Mouse (Mus musculus): ENCODE results near the gene Trpv3.
"Not testable (repeated sequence)": the region's sequence is repeated elsewhere in the genome, so short reads cannot be mapped to it uniquely, and the experiment has no call there.

Gene Trpv3

DNA sequence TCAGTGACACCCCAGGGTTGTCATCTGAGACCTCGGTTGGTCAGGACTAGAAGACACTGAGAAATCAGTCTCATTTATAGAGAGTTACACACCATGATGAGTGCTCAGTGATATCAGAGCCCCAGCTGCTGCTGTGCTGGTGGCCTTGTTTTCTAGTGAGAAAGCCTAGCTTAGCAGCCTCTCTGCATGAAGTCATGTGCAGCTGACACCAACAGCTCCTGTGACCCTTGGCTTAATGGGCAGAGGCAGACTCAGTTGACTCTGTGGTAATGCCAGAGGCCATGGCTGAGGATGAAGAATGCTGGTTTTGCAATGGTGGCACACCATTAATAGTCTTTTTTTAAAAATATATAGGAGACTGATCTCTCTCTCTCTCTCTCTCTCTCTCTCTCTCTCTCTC, 22.4 kb downstream of the Trpv3 start:
- no peak for DNase-seq (ENCODE audit: low read depth)

DNA sequence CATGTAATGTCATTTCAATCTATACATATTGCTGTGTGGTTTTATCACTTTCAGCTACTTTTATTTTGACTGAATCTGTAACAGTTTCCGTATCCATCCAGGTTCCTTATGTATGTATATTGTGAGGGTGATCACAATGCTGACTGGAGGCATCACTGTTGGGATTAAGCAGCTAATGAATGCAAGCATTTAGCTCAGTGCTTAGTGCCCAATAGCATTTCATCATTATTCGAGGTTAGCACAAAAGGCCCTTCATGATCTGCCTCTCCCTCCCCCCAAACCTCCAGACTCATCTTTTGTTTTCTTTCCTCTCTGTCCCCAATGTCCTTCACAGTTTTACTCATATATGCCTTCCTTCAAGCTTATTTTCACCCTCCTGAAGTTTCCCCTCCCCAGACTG, 35.9 kb downstream of the Trpv3 start:
- no peak for DNase-seq (ENCODE audit: low read depth)

DNA sequence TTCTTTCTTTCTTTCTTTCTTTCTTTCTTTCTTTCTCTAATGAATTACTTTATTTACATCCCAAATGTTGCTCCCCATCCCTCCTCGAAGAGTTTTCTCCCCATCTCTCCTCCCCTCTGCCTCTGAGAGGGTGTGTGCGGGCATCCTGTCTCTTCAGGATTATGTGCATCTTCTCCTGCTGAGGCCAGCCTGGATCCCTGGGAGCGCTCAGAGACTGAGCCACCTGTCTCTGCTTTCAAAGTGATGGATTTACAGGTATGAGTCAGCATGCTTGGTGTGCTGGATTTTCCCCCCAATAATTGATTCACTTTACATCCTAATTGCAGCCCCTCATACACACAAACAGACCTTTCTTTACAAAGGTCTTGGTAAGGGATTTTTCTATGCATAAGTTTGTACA, 48.8 kb downstream of the Trpv3 start:
- DNase-seq (ENCODE audit: low read depth) = no peak

DNA sequence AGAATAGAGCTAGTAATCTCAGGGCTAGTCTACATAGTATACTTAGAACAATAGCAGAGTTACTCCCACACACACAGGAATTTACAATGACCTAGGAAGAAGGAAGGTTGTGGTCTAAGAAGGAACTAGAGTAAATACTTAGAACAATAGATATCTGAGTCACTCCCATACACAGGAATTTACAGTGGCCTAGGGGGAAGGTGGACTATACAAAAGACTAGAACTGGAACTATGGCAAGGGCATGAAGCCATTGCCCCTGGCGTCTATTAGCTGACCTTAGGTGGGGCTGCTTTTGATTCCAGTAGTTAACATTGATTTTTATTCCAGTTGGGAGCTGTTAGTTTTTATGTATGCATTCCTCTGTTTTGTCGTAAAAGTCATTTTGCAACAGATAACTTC, 51.4 kb downstream of the Trpv3 start:
- not testable (repeated sequence) for DNase-seq (ENCODE audit: low read depth)

DNA sequence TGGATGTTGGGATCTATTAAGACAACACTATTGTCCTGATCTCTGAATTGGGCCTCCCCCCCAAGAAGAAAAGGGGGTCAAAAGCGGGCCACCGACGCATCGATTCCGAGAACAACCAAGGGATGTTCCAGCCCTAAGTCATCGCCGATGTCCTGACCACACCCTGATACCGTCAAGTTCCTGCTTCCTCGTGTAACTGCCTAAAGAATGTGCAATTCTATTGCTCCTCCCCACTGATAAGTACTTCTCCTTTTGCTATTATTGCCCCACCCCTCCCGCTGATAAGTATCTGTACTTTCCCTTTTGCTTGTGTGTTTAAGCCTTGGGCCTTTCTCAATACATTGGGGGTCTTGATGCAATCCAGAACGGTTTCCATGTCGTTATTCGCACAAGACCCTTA, 53.9 kb downstream of the Trpv3 start:
- DNase-seq (ENCODE audit: low read depth) = not testable (repeated sequence)

DNA sequence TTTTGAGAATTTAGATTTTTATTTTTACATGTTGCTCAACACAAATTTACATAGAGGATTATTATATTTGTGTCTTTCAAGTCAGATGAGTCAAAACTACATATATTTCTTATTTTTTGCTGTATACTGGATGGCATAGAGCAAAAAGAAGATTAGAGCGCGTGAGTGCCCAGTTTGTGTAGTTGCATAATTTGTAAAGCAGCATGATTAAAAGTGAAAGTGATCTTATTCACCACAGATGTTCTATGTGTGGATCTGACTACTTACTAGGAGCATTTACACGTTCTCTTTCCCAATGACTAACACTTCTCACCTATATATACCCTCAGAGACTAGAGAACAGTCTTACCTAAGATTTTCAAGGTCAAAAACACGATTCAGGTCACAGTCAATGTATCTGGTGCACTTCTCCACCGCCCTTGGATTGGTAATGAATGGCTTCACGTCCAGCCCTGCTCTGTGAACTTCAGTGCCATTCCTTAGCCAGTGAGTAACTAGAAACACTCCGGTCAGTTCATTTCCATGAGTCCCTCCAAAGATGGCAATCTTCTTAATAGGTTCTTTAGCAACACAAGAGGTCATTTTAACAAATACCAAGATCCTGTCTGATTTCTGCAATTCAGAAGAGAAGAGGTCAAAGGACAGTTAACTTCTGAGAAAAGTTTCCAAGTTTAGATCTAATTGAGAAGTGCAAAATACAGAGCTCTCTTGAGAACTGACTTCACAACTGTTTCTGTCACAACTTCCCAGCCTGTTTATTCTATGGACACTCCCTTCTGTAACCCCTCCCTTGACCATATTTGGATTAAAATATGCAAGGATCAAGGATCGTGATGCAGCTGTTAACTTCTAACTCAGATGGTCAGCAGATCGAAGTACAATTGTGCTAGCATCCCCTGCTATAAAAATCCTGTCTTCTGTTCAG, 57.0 kb downstream of the Trpv3 start:
- DNase-seq (ENCODE audit: low read depth) = no peak

DNA sequence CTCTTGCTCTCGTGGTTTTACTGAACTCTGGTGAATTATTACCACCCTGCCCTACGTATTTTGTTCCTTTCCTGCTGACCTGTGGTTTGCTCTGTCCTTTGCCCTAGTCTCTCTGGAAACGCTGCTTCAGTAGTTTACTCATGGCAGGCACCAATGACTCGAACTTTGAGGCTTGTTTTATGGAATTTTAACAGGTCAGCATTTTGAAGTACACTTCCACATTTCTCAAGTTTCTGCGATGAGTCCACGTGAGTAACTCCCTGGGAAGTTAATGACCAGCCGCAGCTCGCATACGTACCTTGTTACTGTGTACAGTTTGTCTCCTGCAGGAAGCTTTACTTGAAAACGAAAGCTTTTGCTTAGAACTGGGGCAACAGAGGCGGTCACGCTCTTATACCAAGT, 59.3 kb downstream of the Trpv3 start:
- DNase-seq (ENCODE audit: low read depth) = no peak

DNA sequence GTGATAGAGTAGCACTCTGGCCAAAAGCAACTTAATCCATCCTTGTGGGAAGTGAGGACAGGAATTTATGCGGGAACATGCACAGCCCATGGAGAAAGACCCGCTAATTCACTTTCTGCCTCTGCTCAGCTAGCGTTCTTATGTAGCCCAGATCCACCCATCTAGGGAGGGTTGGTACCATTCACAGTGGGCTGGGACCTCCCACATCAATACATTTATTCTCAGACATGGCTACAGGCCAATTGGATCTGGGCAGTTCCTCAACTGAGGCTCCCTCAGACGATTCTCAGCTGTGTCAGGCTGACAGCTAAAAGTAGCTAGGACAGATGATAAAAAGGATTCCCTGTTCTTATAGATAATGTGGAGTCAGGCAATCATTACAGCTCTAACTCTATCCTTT, 60.2 kb downstream of the Trpv3 start:
- DNase-seq (ENCODE audit: low read depth) = no peak

DNA sequence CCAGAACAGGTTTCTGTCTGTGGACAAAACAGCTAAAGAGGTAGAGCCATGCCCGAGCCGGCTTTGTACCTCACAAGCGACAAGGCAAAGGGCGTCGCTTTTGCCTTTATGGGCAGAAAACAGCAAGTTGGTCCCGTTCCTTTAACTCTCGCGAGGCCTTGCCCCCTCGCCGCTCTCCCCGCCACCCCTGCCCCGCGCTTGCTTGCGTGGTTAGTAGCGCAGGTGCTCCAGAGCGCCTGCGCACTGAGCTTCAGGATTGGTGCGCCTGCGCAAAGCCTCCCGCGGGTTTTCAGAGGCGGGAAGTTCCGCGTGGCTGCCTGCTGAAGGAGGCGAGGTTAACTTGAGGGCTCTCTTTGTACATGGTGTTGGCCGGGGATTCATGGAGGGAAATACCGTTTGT, 62.3 kb downstream of the Trpv3 start, which contains the start of the genes Aspa, Gm49340 and Spata22:
Aspa (minus strand) TSS at position 155 of the 400 bp plus-strand sequence.
Gm49340 (plus strand) TSS at position 300 of the 400 bp plus-strand sequence.
Spata22 (plus strand) TSS at position 300 of the 400 bp plus-strand sequence.
- no peak for DNase-seq (ENCODE audit: low read depth)

DNA sequence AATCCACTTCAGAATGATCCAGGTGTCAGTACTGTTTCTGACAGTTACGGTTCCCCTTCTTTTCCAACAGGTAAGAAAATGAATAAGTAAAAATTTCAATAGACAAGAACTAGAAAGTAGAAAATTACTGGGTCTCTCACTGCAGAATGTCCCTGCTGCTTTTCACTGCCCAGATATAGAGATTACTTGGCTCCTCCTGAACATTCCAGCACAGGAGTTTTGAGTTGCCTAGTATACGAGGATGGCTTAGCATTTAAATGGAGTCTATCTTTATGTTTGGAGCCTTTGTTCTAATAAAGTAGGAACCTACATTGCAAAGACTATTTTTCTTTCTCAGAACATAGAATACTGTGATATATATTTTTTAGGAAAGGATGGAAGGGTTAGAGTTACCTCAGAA, 66.2 kb downstream of the Trpv3 start:
- DNase-seq (ENCODE audit: low read depth) = no peak

DNA sequence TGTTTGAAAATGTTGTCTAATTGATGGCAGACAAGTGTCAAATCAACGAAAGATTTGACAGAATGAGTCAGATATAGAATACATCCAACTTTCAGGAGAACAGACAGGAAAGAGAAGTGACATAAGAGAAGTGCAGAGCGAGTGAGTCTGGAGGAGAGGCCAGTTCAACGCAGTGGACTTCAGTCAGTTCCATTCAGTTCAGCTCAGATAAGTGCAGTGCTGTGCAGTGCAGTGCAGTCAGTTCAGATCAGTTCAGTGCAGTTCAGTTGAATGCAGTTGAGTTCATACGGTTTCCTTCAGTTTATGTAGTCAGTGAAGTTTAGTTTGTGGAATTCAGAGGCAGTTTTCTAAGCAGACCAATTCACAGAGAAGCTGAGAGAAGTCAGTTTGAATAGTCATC, 69.7 kb downstream of the Trpv3 start:
- no peak for DNase-seq (ENCODE audit: low read depth)

Data from c-Kit-positive CD71-negative TER-119-negative erythroid progenitor cells, embryonic 14.5 days (primary cell).